Mouse (Mus musculus) spleen, adult 10 weeks (tissue): ENCODE data around the gene Foxd4. TPM values are rescaled to one million over a fixed set of nuclear protein-coding genes. Genes with fewer than 3 reads are reported as not detected.

Source experiments
- polyA plus RNA-seq: library from polyadenylated mRNA; stranded (reverse); fragments of 350-450 nt; fragmentation: Illumina TruSeq; extraction: RNeasy Lipid Tissue Mini Kit (QIAGEN cat#74804); gene quantifications from one replicate; pipeline ENCODE4 v1.2.3, GENCODE M21; 2015; ENCODE audit warnings: low replicate concordance; ENCODE audit not compliant: insufficient read depth

Gene Foxd4
- not detected for polyA plus RNA-seq

GRCm38 (mm10) chr19:24900581-24901220, at the start of gene Foxd4:
Gene Foxd4 (minus strand): TSS chr19:24901197.

DNA sequence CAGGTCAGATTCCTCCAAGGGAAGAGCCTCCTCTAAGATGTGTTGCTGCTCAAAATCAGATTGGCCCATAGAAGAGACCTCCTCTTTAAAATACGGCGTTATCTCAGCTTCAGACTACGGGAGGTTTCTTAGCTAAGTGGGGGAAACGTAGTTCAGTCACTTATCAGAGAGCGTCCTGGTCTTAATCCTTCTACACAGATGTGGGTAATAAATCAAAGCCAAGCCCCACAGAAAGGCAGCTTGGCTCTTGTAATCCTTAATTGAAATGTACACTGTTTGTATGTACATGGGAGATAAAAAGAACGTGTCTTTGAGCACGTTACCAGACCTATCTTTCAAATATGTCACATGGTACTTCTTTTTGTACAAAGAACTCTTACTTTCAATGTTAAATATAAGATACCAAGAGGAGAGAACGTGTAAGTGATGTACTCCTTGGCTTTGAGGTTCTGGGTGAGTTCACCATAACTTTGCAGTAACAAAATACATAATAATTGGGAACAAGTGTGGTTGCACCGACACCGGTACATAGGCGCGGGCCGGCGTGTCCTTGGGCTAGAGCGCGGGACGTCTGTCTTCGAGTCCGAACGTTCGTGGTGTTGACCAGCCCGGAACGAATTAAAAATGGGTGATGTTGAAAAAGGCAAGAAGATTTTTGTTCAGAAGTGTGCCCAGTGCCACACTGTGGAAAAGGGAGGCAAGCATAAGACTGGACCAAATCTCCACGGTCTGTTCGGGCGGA, 25.7 kb downstream of the Foxd4 start, which contains the start of gene Gm10053:
Gm10053 (plus strand) TSS at position 558 of the 742 bp plus-strand sequence.

DNA sequence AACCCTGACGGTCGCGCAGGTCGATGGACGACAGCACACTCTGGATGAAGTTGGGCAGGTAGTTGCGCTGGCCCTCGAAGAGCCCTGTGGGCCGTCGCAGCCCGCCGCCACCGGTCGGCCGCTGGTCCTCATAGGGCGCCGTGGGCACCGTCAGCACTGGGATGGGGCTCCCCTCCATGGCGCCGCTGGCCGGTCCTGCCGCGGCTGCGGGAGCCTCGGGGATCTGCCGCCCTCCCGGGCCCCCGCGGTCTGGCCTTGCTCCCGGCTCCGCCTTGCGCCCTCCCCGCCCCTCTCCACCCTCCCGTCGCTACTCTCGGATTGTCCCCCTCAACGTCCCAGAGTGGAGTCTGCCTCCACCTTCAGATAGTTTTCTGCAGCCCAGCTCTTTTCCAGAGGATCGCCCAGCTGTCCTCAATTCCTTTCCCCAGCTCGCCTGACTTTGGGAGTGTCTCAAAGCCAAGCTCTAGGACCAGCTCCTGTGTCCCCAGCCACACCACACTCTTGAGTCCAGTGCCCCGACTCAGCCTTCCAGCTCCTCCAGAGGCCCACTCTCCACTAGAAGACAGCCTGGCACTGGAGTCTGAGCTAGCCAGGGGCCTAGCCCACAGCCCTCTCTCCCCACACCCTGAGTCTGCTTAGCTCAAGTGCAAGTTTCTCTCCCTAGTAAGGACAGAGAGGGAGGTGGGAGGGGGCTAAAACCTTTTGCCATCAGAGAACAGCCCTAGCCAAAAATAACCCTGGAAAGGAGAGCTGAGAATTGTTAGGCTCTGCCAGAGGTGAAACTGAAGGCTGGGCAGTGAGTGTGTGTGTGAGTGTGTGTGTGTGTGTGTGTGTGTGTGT, 39.2 kb downstream of the Foxd4 start, which contains the start of gene Pgm5:
Pgm5 (minus strand) TSS at position 244 of the 840 bp plus-strand sequence.

Other genes with a start within 250 kb of the Foxd4 start
- 0.11 TPM for gene Tmem252, start 227.2 kb downstream of the Foxd4 start, polyA plus RNA-seq
- gene Pgm5, start 39.3 kb downstream of the Foxd4 start, polyA plus RNA-seq: 0.95 TPM
- 104 TPM for gene Gm10053, start 25.5 kb downstream of the Foxd4 start, polyA plus RNA-seq
- gene Cbwd1, start 60.4 kb upstream of the Foxd4 start, polyA plus RNA-seq: 15.1 TPM
- 63.4 TPM for gene Dock8, start 98.3 kb upstream of the Foxd4 start, polyA plus RNA-seq